Mouse (Mus musculus): Measurements from ENCODE around the gene Cyp4v3.

DNA sequence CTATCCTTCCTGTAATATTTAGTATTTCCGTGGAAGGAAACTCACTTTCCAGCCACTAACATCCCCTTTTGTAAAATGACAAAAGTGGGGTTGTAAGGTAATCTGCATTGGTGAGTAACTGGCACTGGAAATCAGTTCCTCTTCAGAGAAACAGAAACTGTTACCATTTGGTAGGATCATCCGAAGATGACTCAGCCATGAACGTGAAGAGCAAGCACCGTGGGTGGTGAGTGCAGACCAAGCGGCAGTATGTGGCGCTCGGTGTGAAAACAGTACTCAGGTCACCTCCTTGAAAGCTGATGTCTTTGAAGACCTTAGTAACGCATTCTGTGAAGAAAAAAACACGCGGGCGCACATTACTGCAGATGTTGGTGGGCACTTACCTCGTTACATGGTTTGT, 78.0 kb downstream of the Cyp4v3 start:
- TF ChIP-seq CTCF (IDR thresholded peaks at IDR 0.05; ENCODE audit: low read depth, low read length) (no peak), POLR2A (IDR thresholded peaks at IDR 0.05; ENCODE audit: insufficient read depth, low read length) (no peak), EP300 (IDR thresholded peaks at IDR 0.05; ENCODE audit: insufficient read depth, low read depth, low read length) (no peak)
